Mouse (Mus musculus) midbrain, embryonic 15.5 days (tissue): Measurements from ENCODE around the gene 1700012A03Rik. TPM values are rescaled to one million over a fixed set of nuclear protein-coding genes. Genes with fewer than 3 reads are reported as not detected.

Experiments
- ATAC-seq: fragments of 200-750 bp; cut with Nextera tagmentation; replicated peaks from 2 replicates; pipeline ENCODE4 v1.8.0; 2017; ENCODE audit warnings: moderate TSS enrichment
- H3K27ac ChIP-seq: fragments of 300-500 bp; sonication (generic); 2 replicates; pipeline ENCODE4 v1.5.1; 2015; ENCODE audit warnings: mild to moderate bottlenecking, inconsistent platforms
- H3K27me3 ChIP-seq: fragments of 300-500 bp; sonication (generic); replicated peaks from 2 replicates; pipeline ENCODE4 v1.6.1; 2015; ENCODE audit warnings: inconsistent platforms
- H3K36me3 ChIP-seq: fragments of 300-500 bp; sonication (generic); replicated peaks from 2 replicates; pipeline ENCODE4 v1.6.1; 2015; ENCODE audit warnings: inconsistent platforms
- H3K4me1 ChIP-seq: fragments of 300-500 bp; sonication (generic); 2 replicates; pipeline ENCODE4 v1.6.1; 2015; ENCODE audit warnings: inconsistent platforms
- H3K4me2 ChIP-seq: fragments of 300-500 bp; sonication (generic); 2 replicates; pipeline ENCODE4 v1.6.1; 2015; ENCODE audit warnings: inconsistent platforms, mild to moderate bottlenecking, moderate library complexity
- H3K4me3 ChIP-seq: fragments of 300-500 bp; sonication (generic); 2 replicates; pipeline ENCODE4 v1.5.1; 2015; ENCODE audit warnings: mild to moderate bottlenecking, inconsistent platforms
- H3K9ac ChIP-seq: fragments of 300-500 bp; sonication (generic); 2 replicates; pipeline ENCODE4 v1.6.1; 2015; ENCODE audit warnings: mild to moderate bottlenecking, inconsistent platforms
- H3K9me3 ChIP-seq: fragments of 300-500 bp; sonication (generic); 2 replicates; pipeline ENCODE4 v1.6.1; 2016; ENCODE audit warnings: inconsistent platforms
- WGBS: fragments of 180-500 bp; shearing (Covaris S2); methylation state at CpG from one replicate; pipeline ENCODE4 v1.1.7; 2015; ENCODE audit warnings: mixed read lengths; 5-methylcytosine and 5-hydroxymethylcytosine counted together
- polyA plus RNA-seq: library from polyadenylated mRNA; unstranded; fragments of >200 nt; fragmentation: Nextera tagmentation; extraction: Ambion mirVana; gene quantifications from 2 replicates; pipeline ENCODE4 v1.2.1, GENCODE M21; 2015

1700012A03Rik gene
- polyA plus RNA-seq, 1 experiment from 2014 or later: not detected

DNA sequence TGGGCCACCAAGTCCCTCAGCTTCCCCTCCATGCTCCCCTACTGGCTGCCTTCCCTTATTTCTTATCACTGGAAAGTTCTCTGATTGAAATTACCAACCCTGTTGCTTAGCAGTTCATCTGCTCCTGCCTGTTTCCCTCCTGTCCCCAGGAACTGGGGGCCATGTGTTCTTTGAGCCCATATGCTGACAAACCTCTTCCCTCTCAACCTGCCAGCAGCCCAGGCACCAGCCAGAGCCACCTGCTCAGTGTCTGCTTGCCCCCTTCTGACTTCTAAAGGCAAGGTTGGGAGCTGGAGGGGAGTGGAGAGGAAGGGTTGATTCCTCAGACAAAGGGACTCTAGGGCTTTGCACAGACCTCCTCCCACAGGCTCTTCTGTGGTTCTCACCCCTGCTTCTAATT, 4.7 kb upstream of the 1700012A03Rik start:
- H3K4me3 ChIP-seq: no peak overlapping the region
- ATAC-seq: no peak

GRCm38 (mm10) chr6:32049256-32049950, 643 bp upstream of the 1700012A03Rik start:
- no peak for ATAC-seq
- Histone ChIP-seq H3K36me3 (no peaks in the 10 kb centered on the region), H3K9ac (no peak overlapping the region), H3K27me3 (no peaks in the 10 kb centered on the region), H3K4me2 (no peak overlapping the region), H3K4me3 (no peak overlapping the region), H3K27ac (no peak overlapping the region), H3K4me1 (no peaks in the 10 kb centered on the region), H3K9me3 (no peaks in the 10 kb centered on the region)
- 67% methylated on average over 4 of the region's 4 CpGs for WGBS

More for the DNA sequence above, 4.7 kb upstream of the 1700012A03Rik start:
- H3K9ac ChIP-seq: no peak overlapping the region
- no peaks in the 10 kb centered on the region for H3K27me3 ChIP-seq
- no peak overlapping the region for H3K27ac ChIP-seq
- H3K4me2 ChIP-seq: no peak overlapping the region
- no peaks in the 10 kb centered on the region for H3K9me3 ChIP-seq
- no peaks in the 10 kb centered on the region for H3K4me1 ChIP-seq
- H3K36me3 ChIP-seq: no peaks in the 10 kb centered on the region

DNA sequence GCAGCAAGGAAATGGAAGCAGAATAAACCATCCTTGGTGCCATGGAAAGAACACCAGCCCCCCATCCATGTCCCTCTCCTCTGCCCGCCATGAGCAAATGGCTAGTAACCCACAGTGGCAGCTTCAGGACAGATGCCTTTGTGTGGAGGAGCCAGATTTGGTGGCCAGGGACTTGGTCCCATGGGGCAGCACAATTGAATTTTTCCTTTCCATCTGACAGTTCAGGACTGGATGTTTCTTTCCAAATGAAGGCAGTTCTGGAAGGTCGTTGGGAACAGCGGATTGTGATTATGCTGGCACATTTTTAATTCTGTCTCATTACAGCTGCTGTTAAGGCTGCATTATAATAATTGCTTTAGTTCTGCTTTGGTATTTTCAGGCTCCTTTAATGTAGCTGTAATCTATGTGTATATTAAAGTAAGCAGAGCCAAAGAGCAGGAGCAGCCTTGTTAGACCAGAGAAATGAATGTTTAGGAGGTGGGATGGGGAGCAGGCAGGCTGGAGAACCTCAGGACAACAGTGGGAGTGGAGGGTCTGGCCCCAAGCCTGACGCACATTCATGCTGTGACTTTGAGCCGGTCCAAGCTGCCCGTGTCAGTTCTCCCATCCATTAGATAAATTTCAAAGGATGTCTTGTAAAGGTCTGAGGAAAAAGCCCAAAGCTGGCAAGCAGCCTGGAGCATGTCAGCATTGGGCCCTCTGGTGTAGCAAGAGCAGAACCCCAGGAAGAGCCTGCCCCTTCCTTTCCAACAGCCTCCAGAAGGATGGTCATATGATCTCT, 2.3 kb downstream of the 1700012A03Rik start:
- ATAC-seq: no peak
- H3K27me3 ChIP-seq: no peaks in the 10 kb centered on the region
- WGBS: 65% methylated on average over 6 of the region's 6 CpGs
- H3K4me2 ChIP-seq: no peak overlapping the region
- H3K36me3 ChIP-seq: no peaks in the 10 kb centered on the region
- no peak overlapping the region for H3K4me3 ChIP-seq
- H3K9me3 ChIP-seq: no peaks in the 10 kb centered on the region
- no peak overlapping the region for H3K27ac ChIP-seq
- H3K9ac ChIP-seq: no peak overlapping the region
- no peaks in the 10 kb centered on the region for H3K4me1 ChIP-seq

GRCm38 (mm10) chr6:32056525-32056924, 6.5 kb downstream of the 1700012A03Rik start:
- H3K4me1 ChIP-seq: no peaks in the 10 kb centered on the region
- no peaks in the 10 kb centered on the region for H3K27me3 ChIP-seq
- WGBS: 22% methylated on average over 2 of the region's 2 CpGs
- no peak overlapping the region for H3K4me2 ChIP-seq
- no peak for ATAC-seq
- no peaks in the 10 kb centered on the region for H3K36me3 ChIP-seq
- no peak overlapping the region for H3K9ac ChIP-seq
- no peak overlapping the region for H3K27ac ChIP-seq
- H3K4me3 ChIP-seq: no peak overlapping the region
- H3K9me3 ChIP-seq: no peaks in the 10 kb centered on the region

DNA sequence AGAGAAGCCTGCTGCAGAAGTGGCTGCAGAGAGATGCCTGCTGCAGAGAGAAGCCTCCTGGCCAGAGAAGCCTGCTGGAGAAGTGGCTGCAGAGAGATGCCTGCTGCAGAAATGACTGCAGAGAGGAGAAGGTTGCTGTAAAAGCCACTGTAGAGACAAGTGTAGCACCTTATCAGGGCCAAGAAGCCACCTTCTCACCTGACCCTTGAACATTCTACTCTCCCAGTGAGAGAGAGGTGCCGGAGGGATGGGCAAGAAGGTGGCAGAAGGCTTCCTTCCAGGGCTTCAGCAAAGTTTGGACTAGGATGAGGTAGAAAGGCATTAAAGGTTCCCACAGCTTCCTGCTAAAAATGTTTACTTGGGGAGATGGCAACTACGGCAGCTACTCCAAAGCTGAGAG, 8.5 kb downstream of the 1700012A03Rik start:
- Histone ChIP-seq H3K9ac (no peak overlapping the region), H3K4me2 (no peak overlapping the region), H3K4me1 (no peaks in the 10 kb centered on the region), H3K27ac (no peak overlapping the region), H3K36me3 (no peaks in the 10 kb centered on the region), H3K9me3 (no peaks in the 10 kb centered on the region), H3K27me3 (no peaks in the 10 kb centered on the region), H3K4me3 (no peak overlapping the region)
- 89% methylated on average over 2 of the region's 2 CpGs for WGBS
- ATAC-seq: no peak

- H3K9me3 ChIP-seq: no peaks in the 10 kb centered on the region
- no peak overlapping the region for H3K9ac ChIP-seq
- no peaks in the 10 kb centered on the region for H3K36me3 ChIP-seq
- H3K4me1 ChIP-seq: no peaks in the 10 kb centered on the region
- H3K27me3 ChIP-seq: no peaks in the 10 kb centered on the region
- ATAC-seq: no peak
- no peak overlapping the region for H3K4me3 ChIP-seq
- no peak overlapping the region for H3K4me2 ChIP-seq
- H3K27ac ChIP-seq: no peak overlapping the region
- 92% methylated on average over 2 of the region's 2 CpGs for WGBS
Measured at GRCm38 (mm10) chr6:32060641-32061040, 10.6 kb downstream of the 1700012A03Rik start.

DNA sequence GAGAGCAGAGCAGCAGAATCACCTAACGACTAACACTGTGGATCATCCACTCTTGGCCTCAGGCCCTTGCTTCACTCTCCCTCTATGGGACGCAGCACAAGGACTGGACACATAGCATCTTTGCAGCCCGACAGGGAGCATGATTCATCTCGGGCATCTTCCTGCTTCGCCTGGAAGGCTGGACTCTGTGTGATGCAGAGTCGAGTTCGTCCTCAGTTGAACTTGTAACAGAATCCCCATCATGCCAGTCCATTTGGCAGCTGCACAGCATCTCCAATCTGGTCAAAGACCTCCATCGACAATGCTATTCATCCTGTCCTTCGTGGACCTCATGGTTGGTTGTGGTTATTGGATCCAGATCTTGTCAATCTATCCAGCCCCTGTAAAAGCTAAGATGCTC, 11.2 kb downstream of the 1700012A03Rik start:
- ATAC-seq: no peak
- 87% methylated on average over 9 of the region's 9 CpGs for WGBS
- no peak overlapping the region for H3K27ac ChIP-seq
- no peaks in the 10 kb centered on the region for H3K4me1 ChIP-seq
- H3K36me3 ChIP-seq: no peaks in the 10 kb centered on the region
- no peak overlapping the region for H3K4me2 ChIP-seq
- H3K9me3 ChIP-seq: no peaks in the 10 kb centered on the region
- H3K9ac ChIP-seq: no peak overlapping the region
- H3K4me3 ChIP-seq: no peak overlapping the region
- no peaks in the 10 kb centered on the region for H3K27me3 ChIP-seq

DNA sequence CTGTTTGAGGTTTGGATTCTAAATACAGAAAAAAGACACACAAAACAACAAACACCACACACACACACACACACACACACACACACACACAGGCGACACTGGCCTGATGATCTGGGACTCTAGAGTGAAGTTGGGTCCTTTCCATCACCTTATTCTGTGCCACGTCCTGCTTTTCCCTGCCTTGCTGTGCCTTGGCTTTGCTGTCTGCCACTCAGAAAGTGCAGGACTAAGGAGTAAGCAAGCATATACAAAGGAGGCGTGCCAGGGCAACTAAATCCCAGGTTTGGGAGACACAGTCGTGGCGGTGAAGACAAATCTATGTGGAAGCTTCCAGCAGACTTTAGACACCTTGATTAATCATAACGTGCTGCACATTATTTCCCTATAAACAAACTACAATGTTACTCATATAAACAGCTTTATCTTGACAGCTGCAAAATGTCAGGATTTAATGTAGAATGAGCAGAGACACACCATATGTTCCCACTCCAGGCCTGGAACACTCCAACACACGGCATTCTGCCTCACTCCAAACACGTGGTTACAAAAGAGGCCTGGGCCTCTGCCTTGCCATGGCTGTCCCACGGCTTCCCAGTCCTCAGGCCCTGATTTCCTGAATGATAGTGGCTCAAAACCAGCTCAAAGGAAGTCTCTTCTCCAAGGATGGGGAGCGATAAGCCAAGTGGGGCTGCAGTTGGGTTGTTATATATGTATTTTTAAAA, 15.9 kb downstream of the 1700012A03Rik start:
- Histone ChIP-seq H3K9me3 (no peaks in the 10 kb centered on the region), H3K9ac (no peak overlapping the region), H3K4me2 (no peak overlapping the region), H3K4me3 (no peak overlapping the region), H3K27me3 (no peaks in the 10 kb centered on the region), H3K27ac (no peak overlapping the region), H3K4me1 (no peaks in the 10 kb centered on the region), H3K36me3 (no peaks in the 10 kb centered on the region)
- WGBS: 88% methylated on average over 10 of the region's 10 CpGs
- no peak for ATAC-seq

- 85% methylated on average over 1 of the region's 1 CpGs for WGBS
- ATAC-seq: no peak
Measured at GRCm38 (mm10) chr6:32072161-32072560, 22.1 kb downstream of the 1700012A03Rik start.

DNA sequence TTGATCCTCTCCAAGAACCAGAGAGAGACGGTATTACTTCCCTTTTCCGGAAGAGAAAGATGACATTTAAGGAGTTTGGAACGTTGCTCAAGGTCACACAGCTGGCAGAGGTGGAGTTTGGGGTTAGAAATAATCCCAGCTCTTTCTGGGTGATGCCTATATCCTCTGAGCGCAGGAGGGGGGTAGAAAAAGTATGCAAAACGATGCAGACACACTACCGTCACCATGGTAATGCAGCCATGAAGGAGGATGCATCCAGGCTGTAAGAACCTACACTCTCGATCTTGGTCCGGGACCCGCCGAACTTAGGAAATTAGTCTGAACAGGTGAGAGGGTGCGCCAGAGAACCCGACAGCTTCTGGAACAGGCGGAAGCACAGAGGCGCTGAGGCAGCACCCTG, 43.3 kb downstream of the 1700012A03Rik start:
- Histone ChIP-seq H3K27ac (no peak overlapping the region), H3K27me3 (no peaks in the 10 kb centered on the region), H3K9ac (no peak overlapping the region), H3K4me3 (no peak overlapping the region), H3K36me3 (no peaks in the 10 kb centered on the region), H3K4me2 (no peak overlapping the region), H3K9me3 (no peaks in the 10 kb centered on the region), H3K4me1 (no peaks in the 10 kb centered on the region)
- WGBS: 94% methylated on average over 13 of the region's 14 CpGs
- no peak for ATAC-seq

More at GRCm38 (mm10) chr6:32072161-32072560, 22.1 kb downstream of the 1700012A03Rik start:
- Histone ChIP-seq H3K4me1 (no peaks in the 10 kb centered on the region), H3K4me3 (no peak overlapping the region), H3K27me3 (no peaks in the 10 kb centered on the region), H3K4me2 (no peak overlapping the region), H3K9me3 (no peaks in the 10 kb centered on the region), H3K9ac (no peak overlapping the region), H3K27ac (no peak overlapping the region), H3K36me3 (no peaks in the 10 kb centered on the region)

GRCm38 (mm10) chr6:32105547-32106275, 55.7 kb downstream of the 1700012A03Rik start:
- no peak overlapping the region for H3K4me2 ChIP-seq
- no peaks in the 10 kb centered on the region for H3K9me3 ChIP-seq
- H3K36me3 ChIP-seq: no peaks in the 10 kb centered on the region
- no peak overlapping the region for H3K4me3 ChIP-seq
- no peak overlapping the region for H3K9ac ChIP-seq
- 54% methylated on average over 9 of the region's 9 CpGs for WGBS
- no peak overlapping the region for H3K27ac ChIP-seq
- ATAC-seq: no peak
- H3K27me3 ChIP-seq: no peaks in the 10 kb centered on the region
- H3K4me1 ChIP-seq: no peaks in the 10 kb centered on the region
